Mouse (Mus musculus): Measurements from ENCODE around the gene Ifi47. TPM values are rescaled to one million over a fixed set of nuclear protein-coding genes. Genes with fewer than 3 reads are reported as not detected.
A peak's percentile ranks its signal among the peaks of the same experiment; 100 is the strongest.

The Ifi47 gene
- total and polyA plus RNA-seq, 3 experiments, result 0.68 to 5.4 (median 3.7) TPM

DNA sequence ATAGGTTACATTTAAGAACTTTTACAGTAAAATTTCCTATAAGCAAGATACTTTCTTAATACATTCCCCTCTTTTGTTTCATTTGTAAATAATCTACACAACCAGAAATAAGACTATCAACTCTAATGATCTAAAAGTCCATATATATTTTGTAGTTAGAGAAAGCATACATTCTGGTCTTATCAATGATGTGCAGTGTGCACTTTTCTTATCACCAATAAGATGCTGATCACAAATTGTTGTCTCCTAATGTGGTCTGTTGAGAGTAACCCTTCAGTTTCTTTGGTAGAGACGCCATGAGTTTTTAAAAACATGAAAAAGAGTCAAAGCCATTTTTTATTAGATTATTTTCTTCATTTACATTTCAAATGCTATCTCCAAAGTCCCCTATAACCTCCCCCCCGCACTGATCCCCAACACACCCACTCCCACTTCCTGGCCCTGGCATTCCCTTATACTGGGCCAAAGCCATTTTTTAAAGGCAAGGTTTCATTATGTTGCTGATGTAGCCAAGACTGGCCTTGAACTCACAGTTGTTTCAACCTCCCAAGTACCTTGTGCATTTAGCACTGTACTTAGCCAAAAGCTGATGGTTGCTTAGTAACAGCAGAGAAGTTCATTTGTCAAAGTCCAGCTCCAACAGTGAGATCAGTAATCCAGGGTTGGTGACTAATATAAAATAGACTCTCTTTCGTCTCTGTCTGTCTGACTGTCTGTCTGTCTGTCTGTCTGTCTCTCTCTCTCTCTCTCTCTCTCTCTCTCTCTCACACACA, 13.5 kb downstream of the Ifi47 start:
- peak; percentile 23 for DNase-seq

DNA sequence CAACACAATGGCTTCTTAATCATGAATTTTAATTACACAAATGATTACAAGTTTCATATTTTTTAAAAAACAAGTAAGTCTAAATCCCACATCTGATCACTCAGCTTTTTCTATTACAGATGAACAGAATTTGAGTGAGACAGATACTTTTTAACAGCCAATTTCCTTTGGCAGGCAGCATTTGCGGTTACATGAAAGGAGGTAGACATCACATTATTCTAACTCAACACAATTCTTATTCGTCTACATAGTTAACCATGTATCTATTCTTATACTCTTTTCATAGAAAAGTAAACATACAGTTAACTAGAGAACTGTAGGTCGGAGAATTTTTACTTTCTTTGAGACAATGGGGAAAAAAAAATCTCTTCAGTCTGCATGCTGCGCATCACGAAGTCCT, 14.2 kb downstream of the Ifi47 start:
- DNase-seq, result no peak

DNA sequence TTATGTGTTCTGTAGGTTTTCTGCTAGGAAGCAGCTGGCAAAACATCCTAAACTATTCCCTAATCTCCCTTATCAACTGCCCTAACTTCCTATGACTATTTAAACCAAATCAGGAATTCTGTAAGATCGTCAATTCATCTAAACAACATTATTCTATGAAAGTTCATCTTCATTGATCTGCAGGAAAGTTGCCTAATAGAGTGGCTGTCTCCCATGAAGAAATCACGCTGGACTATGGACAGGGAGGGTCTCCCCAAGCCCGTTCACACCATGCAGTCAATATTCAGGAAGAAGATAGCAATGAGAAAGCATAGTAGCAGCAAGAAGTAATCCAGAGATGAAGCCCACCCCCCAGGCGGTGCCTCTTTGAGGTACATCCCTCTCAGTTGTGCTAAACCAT, 14.8 kb downstream of the Ifi47 start:
- no peak for DNase-seq

DNA sequence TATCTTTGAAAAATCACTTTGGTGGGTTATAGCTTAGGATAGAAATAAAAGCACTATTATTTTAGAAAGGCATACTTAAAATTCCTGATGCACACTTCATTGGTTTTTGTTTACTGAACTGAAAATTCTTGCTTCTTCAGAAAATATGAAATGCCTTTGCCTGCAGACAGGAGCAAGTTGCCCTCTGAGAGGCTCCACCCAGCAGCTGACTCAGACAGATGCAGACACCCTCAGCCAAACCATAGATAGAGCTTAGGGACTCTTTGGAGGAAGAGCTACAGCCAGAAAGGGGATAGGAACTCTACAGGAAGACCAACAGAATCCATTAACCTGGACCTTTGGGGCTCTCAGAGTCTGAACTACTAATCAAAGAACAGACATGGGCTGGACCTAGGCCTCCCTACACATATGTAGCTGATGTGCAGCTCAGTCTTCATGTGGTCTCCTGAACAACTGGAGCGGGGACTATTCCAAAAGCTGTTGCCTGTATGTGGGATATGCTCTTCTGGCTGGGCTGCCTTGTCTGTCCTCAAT, 15.7 kb downstream of the Ifi47 start:
- no peak for DNase-seq

DNA sequence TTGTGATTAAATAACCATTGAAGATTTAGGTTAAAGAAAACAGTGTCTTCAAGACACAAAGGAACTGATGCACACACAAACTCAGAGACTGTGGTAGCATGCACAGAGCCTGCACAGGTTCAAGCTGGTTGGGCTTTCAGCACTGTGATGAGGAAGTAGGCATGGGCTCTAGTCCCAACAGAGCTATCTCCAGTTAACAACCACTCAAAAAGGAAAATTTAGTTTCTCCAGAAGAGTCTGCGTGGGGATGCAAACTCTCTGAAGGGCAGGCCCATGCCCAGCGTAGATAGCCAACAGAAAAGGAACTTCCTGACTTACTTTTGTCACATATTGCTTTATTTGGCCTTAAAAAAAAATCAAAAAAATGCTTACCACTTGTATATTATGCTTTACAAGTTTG, 16.4 kb downstream of the Ifi47 start:
- DNase-seq, result no peak

DNA sequence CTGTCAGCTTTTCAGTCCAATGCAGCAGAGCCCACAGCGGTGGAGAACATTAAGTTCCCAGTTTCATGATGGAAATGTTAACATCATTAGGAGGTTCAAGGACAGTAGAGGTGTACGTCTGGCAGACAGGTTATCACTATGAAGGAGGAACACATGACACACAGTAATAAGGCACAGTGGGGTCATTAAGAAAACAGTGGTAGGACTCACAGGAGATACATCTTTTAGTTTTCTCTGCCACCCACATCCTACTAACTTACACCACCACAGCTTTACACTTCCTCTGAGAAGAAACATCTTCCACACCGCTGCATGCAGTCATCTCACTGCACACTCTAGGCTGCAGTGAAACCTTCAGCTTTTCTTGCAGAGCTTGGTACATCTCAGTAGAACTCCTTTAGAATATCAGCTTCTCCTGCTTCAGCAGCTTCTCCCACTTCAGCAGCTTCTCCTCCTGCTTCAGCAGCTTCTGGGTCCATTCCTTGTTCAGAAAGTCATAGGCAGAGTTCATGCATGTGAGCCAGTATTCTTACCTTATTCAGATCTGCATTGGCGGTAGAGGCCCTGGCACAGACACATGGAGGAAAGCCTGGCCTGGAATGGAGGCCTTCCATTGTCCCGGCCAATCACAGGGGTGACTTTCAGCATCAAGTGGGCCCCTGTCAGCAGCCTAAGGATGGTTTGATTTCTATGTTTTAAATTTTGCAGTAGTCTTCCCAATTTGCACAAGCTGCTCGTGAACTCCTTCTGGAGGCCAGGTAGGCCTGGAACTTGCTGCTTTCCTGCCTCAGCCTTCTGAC, 17.7 kb downstream of the Ifi47 start:
- no peak for DNase-seq

DNA sequence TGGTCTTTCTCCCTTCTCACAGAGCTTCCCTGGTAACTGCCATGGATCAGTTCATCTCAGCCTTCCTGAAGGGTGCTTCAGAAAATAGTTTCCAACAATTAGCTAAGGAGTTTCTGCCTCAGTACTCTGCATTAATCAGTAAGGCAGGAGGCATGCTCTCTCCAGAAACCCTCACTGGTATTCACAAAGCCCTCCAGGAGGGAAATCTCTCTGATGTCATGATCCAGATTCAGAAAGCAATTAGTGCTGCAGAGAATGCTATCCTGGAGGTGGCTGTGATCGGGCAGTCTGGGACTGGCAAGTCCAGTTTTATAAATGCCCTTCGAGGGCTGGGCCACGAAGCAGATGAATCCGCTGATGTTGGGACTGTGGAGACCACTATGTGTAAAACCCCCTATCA, 19.0 kb downstream of the Ifi47 start:
- DNase-seq, result no peak

DNA sequence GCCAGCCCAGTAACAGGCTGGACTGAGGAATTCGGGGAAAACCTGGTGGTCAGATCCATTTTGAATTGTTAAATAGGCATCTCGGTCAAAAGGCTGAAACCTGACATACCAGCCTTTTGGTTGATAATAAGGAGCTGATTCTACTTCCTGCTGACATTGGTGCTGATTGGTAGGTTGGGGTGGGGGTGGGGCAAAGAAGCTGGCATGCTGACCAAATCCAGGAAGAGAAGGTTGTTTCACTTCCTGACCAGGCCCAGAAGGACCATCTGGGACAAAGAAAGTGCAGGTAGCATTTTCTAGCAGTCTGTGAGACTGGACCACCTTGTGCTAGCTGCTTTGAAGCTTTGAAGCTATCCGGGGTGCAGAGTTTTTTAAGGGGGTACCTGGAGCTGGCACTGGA, 24.0 kb downstream of the Ifi47 start:
- DNase-seq, result no peak

DNA sequence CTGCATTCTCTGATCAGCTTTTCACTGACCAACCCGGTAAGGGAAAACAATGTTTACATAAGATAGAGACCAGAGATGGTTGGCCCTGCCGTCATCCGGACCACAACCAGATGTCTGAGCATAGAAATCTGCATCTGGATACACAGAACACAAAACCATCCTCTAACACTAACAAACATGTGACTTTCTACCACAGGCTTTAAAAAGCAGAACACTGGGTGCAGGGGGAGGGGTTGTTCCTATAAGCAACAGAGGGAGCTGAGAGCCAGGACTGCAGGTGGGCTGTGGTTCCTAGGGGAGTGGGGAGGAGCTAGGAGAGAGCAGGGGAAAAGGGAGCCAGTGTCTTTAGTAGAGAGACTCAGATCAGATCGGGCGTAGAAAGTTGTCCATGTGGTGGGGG, 25.1 kb downstream of the Ifi47 start:
- DNase-seq, result no peak

DNA sequence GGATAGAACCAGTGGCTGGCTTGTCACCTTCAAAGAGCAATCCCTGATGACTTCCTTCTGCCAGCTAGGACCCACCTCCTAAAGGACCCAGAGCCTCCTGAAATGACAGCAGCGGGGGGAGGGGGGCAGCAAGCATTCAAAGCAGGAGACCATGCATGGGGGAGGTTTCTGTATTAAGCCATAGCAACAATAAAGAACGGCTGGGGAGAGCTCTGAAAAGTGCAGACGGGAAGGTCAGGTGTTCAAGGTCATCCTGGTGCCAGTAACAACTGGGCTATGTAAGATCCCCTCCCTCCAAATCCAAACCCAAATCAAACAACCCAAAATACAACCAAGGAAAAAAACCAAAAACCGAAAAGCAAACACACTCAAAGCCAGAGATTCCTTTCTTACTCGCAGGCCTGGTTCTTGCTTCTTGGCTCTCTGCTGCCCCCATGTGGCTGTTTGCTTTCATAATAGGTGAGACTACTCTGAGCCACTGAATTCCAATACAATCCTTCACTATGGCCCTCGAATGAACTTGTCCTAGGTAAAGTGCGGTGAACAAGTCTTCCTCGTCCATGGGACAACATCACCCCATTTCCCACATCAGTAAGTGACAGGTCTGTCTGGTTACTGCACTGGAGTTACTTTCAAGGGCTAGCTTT, 26.8 kb downstream of the Ifi47 start:
- peak; percentile 83 for DNase-seq

DNA sequence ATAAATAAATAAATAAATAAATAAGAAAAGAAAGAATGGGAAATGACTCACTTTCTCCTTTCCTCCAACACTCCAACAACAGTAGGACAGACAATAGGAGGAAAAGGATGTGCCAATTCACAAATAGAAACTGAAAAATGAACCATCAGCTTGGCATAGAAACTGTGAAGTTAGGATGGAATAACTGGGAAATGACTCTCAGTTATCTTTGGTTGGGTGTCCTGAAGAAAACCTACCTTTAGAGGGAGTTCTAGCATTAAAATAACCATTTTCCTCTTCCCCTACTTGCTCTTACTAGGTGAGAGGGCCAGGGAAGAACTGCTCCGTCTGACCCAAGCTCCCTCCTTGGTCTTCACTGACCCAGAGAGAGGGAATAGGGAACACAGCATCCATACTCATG, 29.4 kb downstream of the Ifi47 start:
- DNase-seq, result no peak

DNA sequence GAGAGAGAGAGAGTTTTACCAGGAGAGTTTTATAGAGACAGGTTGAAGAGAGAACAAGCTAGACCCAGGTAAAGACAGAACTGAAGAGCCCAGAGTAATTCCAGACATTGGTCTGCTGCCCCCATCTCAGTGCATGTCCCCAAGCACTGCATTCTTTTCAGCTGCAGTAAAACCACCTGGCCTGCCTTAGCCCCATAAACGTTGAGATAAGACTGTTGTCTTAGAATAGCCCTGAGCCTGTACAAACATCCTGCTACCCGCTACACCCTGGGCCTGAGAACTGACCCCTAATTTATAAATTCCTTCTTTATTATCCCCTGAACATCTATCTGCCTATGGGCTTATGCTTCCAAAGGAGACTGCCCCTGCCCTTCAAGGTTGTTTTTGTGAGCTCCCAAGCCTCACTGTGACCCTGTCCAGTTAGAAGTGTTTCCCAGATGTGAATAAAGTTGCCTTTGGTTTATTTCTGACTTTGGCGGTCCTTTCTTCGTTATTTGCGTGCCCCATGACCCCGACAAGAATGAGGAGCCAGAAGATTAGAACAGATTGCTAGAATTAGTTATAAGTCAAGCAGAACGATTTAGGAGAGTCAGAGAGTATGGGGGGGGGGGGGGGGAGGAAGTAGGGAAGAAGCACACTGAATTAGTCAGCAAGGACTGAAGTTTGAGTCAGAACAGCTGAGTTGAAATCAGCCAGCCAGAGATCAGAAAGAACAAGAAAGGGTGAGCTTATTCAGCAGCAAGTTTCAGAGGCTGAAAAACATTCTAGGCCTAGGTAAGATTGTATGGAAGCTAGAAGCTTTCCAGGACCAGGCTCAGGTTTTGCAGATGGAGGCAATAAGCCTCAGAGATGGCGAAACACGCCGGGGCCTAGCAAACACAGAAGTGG, 31.5 kb downstream of the Ifi47 start:
- DNase-seq, result no peak

DNA sequence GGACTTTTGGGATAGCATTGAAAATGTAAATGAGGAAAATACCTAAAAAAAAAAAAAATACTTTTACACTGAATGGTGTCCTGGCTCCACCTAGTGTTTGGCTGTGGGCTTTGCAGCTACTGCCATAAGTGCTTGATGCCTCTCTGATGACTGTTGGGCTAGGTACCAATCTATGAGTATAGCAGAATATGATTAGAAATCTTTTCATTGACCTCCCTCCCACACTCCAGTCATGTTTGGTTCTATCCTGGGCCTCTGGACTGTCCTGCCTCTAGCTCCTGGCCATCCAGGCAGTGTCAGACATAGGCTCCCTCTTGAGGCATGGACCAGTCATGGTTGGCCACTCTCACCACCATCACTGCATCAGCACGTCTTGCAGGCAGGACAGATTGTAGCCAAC, 32.4 kb downstream of the Ifi47 start:
- DNase-seq, result no peak

DNA sequence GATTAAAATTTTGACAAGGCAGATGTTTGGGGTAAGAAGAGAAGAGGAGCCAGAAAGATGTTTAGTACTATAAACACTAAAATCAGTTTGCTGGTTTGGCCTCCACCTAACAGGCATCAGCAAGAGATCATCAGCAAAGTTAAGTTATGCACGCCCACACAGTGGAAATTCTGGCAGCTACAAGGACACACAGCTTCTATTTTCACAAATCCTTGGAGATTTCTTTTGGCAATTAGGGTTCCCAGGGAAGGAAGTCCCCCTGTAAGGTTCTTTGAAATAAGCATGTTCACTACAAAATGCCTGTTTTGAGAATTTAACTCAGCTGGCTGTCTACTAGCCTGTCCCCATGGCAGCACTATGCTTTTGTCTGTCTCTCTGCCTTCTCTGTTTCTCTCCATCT, 34.6 kb downstream of the Ifi47 start:
- DNase-seq, result no peak

DNA sequence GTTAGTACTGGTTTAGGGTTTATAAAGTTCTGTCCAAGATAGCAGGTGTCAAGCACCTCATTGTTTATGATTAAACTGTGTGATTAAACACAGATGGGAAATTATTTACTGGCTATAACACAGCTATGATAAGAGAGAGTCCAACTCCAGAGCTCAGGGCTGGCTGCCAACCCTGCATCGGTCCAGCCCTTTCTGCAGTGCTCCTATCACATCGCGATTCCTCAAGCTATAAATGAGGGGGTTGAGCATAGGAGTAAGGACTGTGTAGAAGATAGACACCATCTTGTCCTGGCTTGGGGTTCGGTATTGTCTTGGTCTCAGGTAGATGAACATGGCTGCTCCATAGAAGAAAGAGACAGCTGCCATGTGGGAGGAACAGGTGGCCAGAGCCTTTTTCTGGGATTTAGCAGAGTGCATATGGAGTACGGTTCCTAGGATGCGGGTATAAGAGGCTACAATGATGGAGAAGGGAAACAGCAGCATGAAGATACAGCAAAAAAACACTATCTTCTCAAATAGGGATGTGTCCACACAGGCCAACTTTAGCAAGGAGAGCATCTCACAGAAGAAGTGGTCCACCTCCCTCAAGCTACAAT, 36.3 kb downstream of the Ifi47 start:
- no peak for DNase-seq

DNA sequence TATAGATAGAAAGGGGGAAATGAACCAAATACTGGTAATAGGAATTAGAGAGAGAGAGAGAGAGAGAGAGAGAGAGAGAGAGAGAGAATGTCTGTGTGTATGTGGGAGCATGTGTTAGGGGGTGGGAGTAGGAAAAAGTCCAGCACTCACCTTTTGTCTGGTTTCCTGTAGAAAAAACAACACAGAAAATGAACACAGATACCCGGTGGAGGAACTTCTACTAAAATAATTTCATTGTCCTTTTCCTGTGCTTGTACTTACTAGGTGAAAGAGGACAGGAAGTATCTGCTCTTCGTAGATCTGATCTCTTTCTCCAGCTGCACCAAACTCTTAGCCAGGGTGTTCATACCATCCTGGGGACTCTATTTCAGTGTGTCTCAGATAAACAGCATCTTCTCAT, 37.8 kb downstream of the Ifi47 start:
- no peak for DNase-seq

DNA sequence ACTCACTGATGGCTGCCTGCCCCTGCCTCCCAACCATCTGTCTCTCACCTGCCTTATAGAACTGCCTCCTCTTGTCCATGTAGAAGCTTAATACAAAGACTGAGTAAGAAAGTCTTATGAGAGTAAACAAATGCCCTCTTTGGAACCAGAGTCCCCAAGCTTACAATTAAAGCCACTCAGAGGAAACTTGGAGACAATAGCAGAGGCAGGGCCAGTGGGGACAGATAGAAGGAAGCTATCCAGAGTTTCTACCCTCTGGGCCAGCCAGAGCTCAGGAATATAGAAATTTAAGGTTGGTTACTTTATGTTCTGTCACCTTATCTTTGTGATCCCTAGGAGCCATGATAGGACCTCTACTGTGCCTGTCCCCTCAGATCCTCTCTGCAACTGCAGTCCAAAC, 38.4 kb downstream of the Ifi47 start, which contains the start of gene Olfr1396:
Gene Olfr1396, minus strand, starts transcription at position 101 of the 400 bp plus-strand sequence.
- DNase-seq, result no peak

DNA sequence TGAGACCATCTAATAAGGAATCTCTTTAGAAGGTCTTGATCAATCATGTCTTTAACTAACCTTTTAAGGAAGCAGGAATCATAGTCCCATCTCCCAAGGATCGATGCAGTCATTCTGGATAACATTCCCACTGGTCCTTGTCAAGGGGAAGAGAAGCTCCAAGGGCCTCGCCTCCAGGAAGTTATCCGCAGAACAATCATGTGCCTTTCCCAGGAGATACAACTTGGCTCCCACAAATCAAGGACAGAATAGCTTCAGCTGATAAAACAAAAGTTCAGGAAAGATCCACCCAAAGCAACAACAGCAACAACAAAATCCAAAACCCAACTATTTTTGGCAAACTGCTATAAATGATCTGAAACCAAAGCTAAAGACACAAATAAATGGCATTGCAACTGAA, 43.2 kb downstream of the Ifi47 start:
- DNase-seq, result no peak

DNA sequence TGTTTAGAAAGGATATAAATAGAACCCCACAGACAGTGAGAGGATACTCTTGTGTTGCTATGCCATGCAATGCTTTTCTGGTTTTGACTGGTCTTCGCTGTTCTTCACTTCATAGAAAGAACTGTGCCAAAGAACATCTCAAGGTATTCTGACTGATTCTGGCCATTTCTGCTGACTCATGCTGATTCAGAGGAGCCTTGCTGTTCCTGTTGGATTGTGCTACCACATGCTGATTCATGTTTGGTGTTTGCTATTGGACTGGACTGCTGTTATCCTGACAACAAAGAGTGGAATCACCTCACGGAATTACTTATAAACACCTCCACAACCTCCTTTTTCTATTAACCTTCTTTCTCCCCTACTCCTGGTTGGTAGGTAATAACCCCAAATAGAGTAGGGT, 47.8 kb downstream of the Ifi47 start:
- DNase-seq, result no peak

DNA sequence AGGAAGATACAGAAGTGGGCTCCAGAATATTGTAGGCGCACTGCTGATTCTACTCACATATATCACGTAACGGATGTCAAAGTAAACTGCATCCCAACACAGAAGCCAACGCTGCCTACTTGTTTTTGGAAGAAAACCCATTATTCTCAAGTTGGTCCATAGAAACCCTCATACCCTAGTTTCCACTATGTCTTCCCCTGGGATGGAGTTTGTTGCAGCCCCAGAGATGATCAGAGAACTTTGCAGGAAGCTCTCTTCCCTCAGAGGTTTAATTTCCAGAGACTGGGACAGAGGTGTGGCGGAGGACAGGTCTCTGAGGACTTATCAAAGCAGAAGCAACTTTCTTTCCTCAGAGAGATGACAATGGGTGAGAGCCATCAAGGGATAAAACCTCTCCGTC, 65.6 kb downstream of the Ifi47 start, which contains the start of gene Olfr1395:
Gene Olfr1395, plus strand, starts transcription at position 301 of the 400 bp plus-strand sequence.
- no peak for DNase-seq

Measured in adrenal gland, adult 2 months (tissue).